Mouse (Mus musculus): ENCODE results near the gene Sh2d2a.
"Not testable (repeated sequence)": the region's sequence is repeated elsewhere in the genome, so short reads cannot be mapped to it uniquely, and the experiment has no call there.

The Sh2d2a gene

GRCm38 (mm10) chr3:87846650-87847110 is at the start of gene Sh2d2a:
Gene Sh2d2a (plus strand): TSS chr3:87846755.
- no peak for DNase-seq (ENCODE audit: low spot score)

- DNase-seq (ENCODE audit: low spot score): no peak
Observed at GRCm38 (mm10) chr3:87801681-87802080, 44.9 kb upstream of the Sh2d2a start.

- DNase-seq (ENCODE audit: low spot score): no peak
Observed at GRCm38 (mm10) chr3:87804038-87804677, 42.4 kb upstream of the Sh2d2a start.

GRCm38 (mm10) chr3:87809322-87809962 is 37.1 kb upstream of the Sh2d2a start:
- no peak for DNase-seq (ENCODE audit: low spot score)

GRCm38 (mm10) chr3:87811297-87811696 is 35.3 kb upstream of the Sh2d2a start:
- DNase-seq (ENCODE audit: low spot score): no peak

GRCm38 (mm10) chr3:87812413-87812812 is 34.1 kb upstream of the Sh2d2a start:
- no peak for DNase-seq (ENCODE audit: low spot score)

- no peak for DNase-seq (ENCODE audit: low spot score)
Observed at GRCm38 (mm10) chr3:87812873-87813272, 33.7 kb upstream of the Sh2d2a start.

- no peak for DNase-seq (ENCODE audit: low spot score)
Observed at GRCm38 (mm10) chr3:87816166-87816565, 30.4 kb upstream of the Sh2d2a start.

GRCm38 (mm10) chr3:87816646-87817093 is 29.9 kb upstream of the Sh2d2a start:
- DNase-seq (ENCODE audit: low spot score): peak; percentile 83

GRCm38 (mm10) chr3:87818226-87818625 is 28.3 kb upstream of the Sh2d2a start:
- no peak for DNase-seq (ENCODE audit: low spot score)

- DNase-seq (ENCODE audit: low spot score): not testable (repeated sequence)
Observed at GRCm38 (mm10) chr3:87824206-87824605, 22.3 kb upstream of the Sh2d2a start, which contains the start of gene Pear1. Gene Pear1 (minus strand): TSS chr3:87824306.

GRCm38 (mm10) chr3:87828435-87828834 is 18.1 kb upstream of the Sh2d2a start:
- no peak for DNase-seq (ENCODE audit: low spot score)

- DNase-seq (ENCODE audit: low spot score): no peak
Observed at GRCm38 (mm10) chr3:87829025-87829424, 17.5 kb upstream of the Sh2d2a start.

- no peak for DNase-seq (ENCODE audit: low spot score)
Observed at GRCm38 (mm10) chr3:87832109-87832859, 14.3 kb upstream of the Sh2d2a start.

- DNase-seq (ENCODE audit: low spot score): no peak
Observed at GRCm38 (mm10) chr3:87833482-87833881, 13.1 kb upstream of the Sh2d2a start.

- DNase-seq (ENCODE audit: low spot score): peak; percentile 77
Observed at GRCm38 (mm10) chr3:87838622-87839021, 7.9 kb upstream of the Sh2d2a start.

- DNase-seq (ENCODE audit: low spot score): no peak
Observed at GRCm38 (mm10) chr3:87840858-87841257, 5.7 kb upstream of the Sh2d2a start.

GRCm38 (mm10) chr3:87844981-87845380 is 1.6 kb upstream of the Sh2d2a start:
- DNase-seq (ENCODE audit: low spot score): no peak

GRCm38 (mm10) chr3:87846186-87846585 is 369 bp upstream of the Sh2d2a start:
- DNase-seq (ENCODE audit: low spot score): no peak

- no peak for DNase-seq (ENCODE audit: low spot score)
Observed at GRCm38 (mm10) chr3:87847680-87848079, 1.1 kb downstream of the Sh2d2a start.

- DNase-seq (ENCODE audit: low spot score): no peak
Observed at GRCm38 (mm10) chr3:87849117-87849516, 2.6 kb downstream of the Sh2d2a start.

GRCm38 (mm10) chr3:87854795-87855568 is 8.4 kb downstream of the Sh2d2a start:
- no peak for DNase-seq (ENCODE audit: low spot score)
